Mouse (Mus musculus): ENCODE data around the gene Styxl1. TPM values are rescaled to one million over a fixed set of nuclear protein-coding genes. Genes with fewer than 3 reads are reported as not detected.

The Styxl1 gene
- polyA plus RNA-seq, 1 experiment from 2014 or later: 0.50 TPM

DNA sequence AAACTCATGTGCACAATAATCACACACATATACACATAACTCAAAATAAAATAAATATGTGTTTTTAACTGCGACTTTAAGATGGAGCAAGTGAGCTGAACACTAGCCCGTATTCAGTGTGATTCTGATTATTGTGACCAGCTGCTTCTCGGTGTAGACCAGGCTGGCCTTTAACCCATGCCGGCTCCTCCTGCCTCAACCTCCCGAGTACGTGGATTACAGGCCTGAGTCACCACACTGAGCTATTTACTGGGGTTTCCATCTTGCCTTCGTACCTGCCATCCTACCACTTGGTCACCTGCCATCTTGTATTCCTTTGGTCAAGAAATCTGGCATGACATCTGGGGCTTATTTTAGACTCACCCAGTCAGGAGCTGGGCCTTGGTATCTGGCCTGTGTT is 74.8 kb downstream of the Styxl1 start:
- H3K27me3 ChIP-seq (replicated peaks): no peaks in the 10 kb centered on the region
- 0 out of 2 replicates have a peak, but pooled peaks cover 2% of the 10 kb centered on the region for H3K36me3 ChIP-seq (replicated peaks)
- H3K9ac ChIP-seq: no peak overlapping the region
- 93% methylated on average over 7 of the region's 7 CpGs for WGBS
- no peaks in the 10 kb centered on the region for H3K9me3 ChIP-seq
- no peak for ATAC-seq (replicated peaks)
- no peak overlapping the region for H3K4me3 ChIP-seq
- H3K4me2 ChIP-seq: no peak overlapping the region
- H3K27ac ChIP-seq: no peak overlapping the region
- H3K4me1 ChIP-seq: 0 out of 2 replicates have a peak, but pooled peaks cover 3% of the 10 kb centered on the region

DNA sequence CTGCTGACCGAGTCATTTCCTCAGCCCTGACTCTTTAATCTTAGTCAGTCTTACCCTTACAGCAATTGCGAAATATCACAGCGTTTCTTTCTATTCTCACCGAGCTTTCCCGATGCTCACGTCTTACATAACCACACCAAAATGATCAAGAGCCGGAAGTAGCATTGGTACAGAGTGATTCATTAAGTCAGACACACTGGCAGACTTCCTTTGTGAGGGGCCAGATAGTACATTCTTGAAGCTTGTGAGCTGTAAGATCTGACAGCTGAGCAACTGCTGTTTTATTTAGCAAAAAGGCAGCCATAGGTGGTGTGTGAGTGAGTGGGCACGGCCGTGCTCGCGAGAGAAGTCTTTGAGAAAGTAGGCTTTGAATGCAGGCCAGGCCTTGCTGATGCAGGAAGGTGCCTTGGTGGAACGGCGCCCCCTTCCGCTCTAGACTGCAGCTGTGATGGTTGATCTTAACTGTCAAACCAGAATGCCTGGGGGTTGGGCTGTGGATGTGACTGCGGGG is 75.4 kb downstream of the Styxl1 start:
- no peak overlapping the region for H3K4me3 ChIP-seq
- no peak overlapping the region for H3K4me2 ChIP-seq
- no peak overlapping the region for H3K27ac ChIP-seq
- no peak for ATAC-seq (replicated peaks)
- H3K36me3 ChIP-seq (replicated peaks): 0 out of 2 replicates have a peak, but pooled peaks cover 3% of the 10 kb centered on the region
- WGBS: 72% methylated on average over 15 of the region's 15 CpGs
- H3K9me3 ChIP-seq: no peaks in the 10 kb centered on the region
- 0 out of 2 replicates have a peak, but pooled peaks cover 3% of the 10 kb centered on the region for H3K4me1 ChIP-seq
- H3K9ac ChIP-seq: no peak overlapping the region
- no peaks in the 10 kb centered on the region for H3K27me3 ChIP-seq (replicated peaks)

DNA sequence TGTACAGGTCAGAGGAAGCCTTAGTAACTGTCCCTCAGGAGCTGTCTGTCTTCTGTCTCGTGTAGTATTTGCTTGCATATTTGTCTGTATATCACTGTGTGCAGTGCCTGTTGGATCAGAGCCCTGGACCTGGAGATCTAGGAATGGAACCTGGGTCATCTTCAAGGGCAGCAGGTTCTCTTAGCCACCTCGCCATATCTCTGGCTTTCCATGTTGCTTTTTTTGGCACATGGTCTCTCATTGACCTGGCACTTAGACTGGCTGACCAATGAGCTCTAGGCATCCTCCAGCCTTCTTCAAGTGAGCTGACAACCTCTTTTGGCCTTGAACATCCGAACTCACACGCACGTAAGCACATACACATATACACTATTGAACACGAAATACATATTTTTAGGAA is 76.0 kb downstream of the Styxl1 start:
- Histone ChIP-seq H3K9me3 (no peaks in the 10 kb centered on the region), H3K27ac (no peak overlapping the region), H3K27me3 (replicated peaks) (no peaks in the 10 kb centered on the region), H3K36me3 (replicated peaks) (0 out of 2 replicates have a peak, but pooled peaks cover 5% of the 10 kb centered on the region), H3K4me2 (no peak overlapping the region), H3K9ac (no peak overlapping the region), H3K4me1 (0 out of 2 replicates have a peak, but pooled peaks cover 3% of the 10 kb centered on the region), H3K4me3 (no peak overlapping the region)
- no peak for ATAC-seq (replicated peaks)
- 87% methylated on average over 6 of the region's 6 CpGs for WGBS

DNA sequence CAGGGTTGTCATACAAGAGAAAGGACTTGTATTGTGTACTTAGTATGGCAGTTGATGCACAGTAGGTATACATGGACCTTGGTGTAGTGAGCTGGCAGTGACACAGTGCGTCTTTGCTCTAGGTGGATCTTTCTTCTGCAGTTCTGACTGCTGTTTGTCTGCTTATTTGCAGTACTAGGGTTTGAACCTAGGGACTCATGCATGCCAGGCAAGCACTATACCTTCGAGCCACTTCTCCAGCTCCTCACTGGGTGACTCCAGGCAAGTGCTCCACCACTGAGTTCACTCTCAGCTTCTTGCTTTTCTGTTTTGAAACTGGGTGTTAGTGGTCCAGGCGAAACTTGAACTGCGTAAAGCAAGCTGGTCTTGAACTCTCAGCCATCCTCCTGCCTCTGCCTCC is 76.6 kb downstream of the Styxl1 start:
- Histone ChIP-seq H3K27ac (no peak overlapping the region), H3K36me3 (replicated peaks) (0 out of 2 replicates have a peak, but pooled peaks cover 5% of the 10 kb centered on the region), H3K4me3 (no peak overlapping the region), H3K9ac (no peak overlapping the region), H3K27me3 (replicated peaks) (no peaks in the 10 kb centered on the region), H3K9me3 (no peaks in the 10 kb centered on the region), H3K4me1 (0 out of 2 replicates have a peak, but pooled peaks cover 3% of the 10 kb centered on the region), H3K4me2 (no peak overlapping the region)
- 98% methylated on average over 4 of the region's 4 CpGs for WGBS
- ATAC-seq (replicated peaks): no peak

DNA sequence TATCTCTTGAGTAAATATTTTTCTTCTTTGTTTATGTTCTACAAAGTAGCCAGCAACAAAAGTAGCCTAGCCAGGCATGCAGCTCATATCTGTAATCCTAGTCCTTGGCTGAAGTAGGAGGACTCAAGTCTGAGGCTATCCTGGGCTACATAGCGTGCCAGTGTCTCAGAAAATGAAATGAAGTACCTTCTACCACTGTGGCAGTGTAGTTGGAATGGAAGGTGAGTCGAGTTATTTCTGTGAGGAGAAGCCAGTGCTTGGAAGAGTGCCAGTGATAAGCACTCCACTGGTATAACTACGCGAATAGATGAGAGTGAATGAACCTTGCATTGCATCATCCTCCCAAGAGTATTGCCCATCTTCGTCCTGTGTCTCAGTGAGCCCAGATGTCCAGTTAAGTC is 80.5 kb downstream of the Styxl1 start:
- ATAC-seq (replicated peaks): no peak
- 0 out of 2 replicates have a peak, but pooled peaks cover 5% of the 10 kb centered on the region for H3K36me3 ChIP-seq (replicated peaks)
- WGBS: 82% methylated on average over 5 of the region's 5 CpGs
- H3K4me2 ChIP-seq: no peak overlapping the region
- no peak overlapping the region for H3K4me3 ChIP-seq
- H3K27ac ChIP-seq: no peak overlapping the region
- H3K27me3 ChIP-seq (replicated peaks): no peaks in the 10 kb centered on the region
- H3K4me1 ChIP-seq: 0 out of 2 replicates have a peak, but pooled peaks cover under 1% of the 10 kb centered on the region
- H3K9me3 ChIP-seq: no peaks in the 10 kb centered on the region
- no peak overlapping the region for H3K9ac ChIP-seq

Small RNAs within 50 kb of the gene (microRNA-seq; reads per million reads assigned to microRNA genes)
- gene Mir7034: not detected

Other genes with a start within 250 kb of the Styxl1 start
- gene Hip1, start 233.3 kb downstream of the Styxl1 start, polyA plus RNA-seq (2015; fragmentation: Nextera tagmentation; extraction: Ambion mirVana): 37.6 and 38.2 TPM in 2 replicates
- not detected in 2 replicates for gene Ccl26, start 214.8 kb downstream of the Styxl1 start, polyA plus RNA-seq (2015; fragmentation: Nextera tagmentation; extraction: Ambion mirVana)
- gene Ccl24, start 205.3 kb downstream of the Styxl1 start, polyA plus RNA-seq (2015; fragmentation: Nextera tagmentation; extraction: Ambion mirVana): 1.2 and 2.8 TPM in 2 replicates
- gene Rhbdd2, start 145.8 kb downstream of the Styxl1 start, polyA plus RNA-seq (2015; fragmentation: Nextera tagmentation; extraction: Ambion mirVana): 85.2 and 89.9 TPM in 2 replicates
- 117 and 126 TPM in 2 replicates for gene Por, start 108.4 kb downstream of the Styxl1 start, polyA plus RNA-seq (2015; fragmentation: Nextera tagmentation; extraction: Ambion mirVana)
- gene Tmem120a, start 33.9 kb downstream of the Styxl1 start, polyA plus RNA-seq (2015; fragmentation: Nextera tagmentation; extraction: Ambion mirVana): 82.4 and 85.5 TPM in 2 replicates
- 581 and 587 TPM in 2 replicates for gene Mdh2, start 95 bp upstream of the Styxl1 start, polyA plus RNA-seq (2015; fragmentation: Nextera tagmentation; extraction: Ambion mirVana)
- 98.9 and 111 TPM in 2 replicates for gene Srrm3, start 28.5 kb upstream of the Styxl1 start, polyA plus RNA-seq (2015; fragmentation: Nextera tagmentation; extraction: Ambion mirVana)
- gene Hspb1, start 109.5 kb upstream of the Styxl1 start, polyA plus RNA-seq (2015; fragmentation: Nextera tagmentation; extraction: Ambion mirVana): 13.4 and 13.9 TPM in 2 replicates
- gene Ywhag, start 156.2 kb upstream of the Styxl1 start, polyA plus RNA-seq (2015; fragmentation: Nextera tagmentation; extraction: Ambion mirVana): 845 and 866 TPM in 2 replicates
- gene Ssc4d, start 196.1 kb upstream of the Styxl1 start, polyA plus RNA-seq (2015; fragmentation: Nextera tagmentation; extraction: Ambion mirVana): 1.4 and 2.2 TPM in 2 replicates
- gene Zp3, start 201.7 kb upstream of the Styxl1 start, polyA plus RNA-seq (2015; fragmentation: Nextera tagmentation; extraction: Ambion mirVana): 0.17 and 0.21 TPM in 2 replicates
- gene Dtx2, start 216.4 kb upstream of the Styxl1 start, polyA plus RNA-seq (2015; fragmentation: Nextera tagmentation; extraction: Ambion mirVana): 26.8 and 27.5 TPM in 2 replicates

Data from midbrain, embryonic 15.5 days (tissue).